Mouse (Mus musculus) forebrain, postnatal 0 days (tissue): ENCODE results near the gene Cutc. TPM values are rescaled to one million over a fixed set of nuclear protein-coding genes. Genes with fewer than 3 reads are reported as not detected.

Experiments used
- ATAC-seq: fragments of 200-750 bp; cut with Nextera tagmentation; 2 replicates; pipeline ENCODE4 v1.8.0; 2017; ENCODE audit warnings: mild to moderate bottlenecking, moderate library complexity
- DNase-seq: peaks from one replicate; pipeline ENCODE4 v3.0.0-alpha.2; 2015
- H3K27ac ChIP-seq: fragments of 300-500 bp; sonication (generic); 2 replicates; pipeline ENCODE4 v1.5.1; 2014; ENCODE audit warnings: low read depth, mild to moderate bottlenecking, antibody characterized with exemption, low read length, moderate library complexity, mixed read lengths
- H3K27me3 ChIP-seq: fragments of 300-500 bp; sonication (generic); 2 replicates; pipeline ENCODE4 v1.6.1; 2014; ENCODE audit warnings: mild to moderate bottlenecking, low read length, mixed read lengths; ENCODE audit not compliant: insufficient read depth
- H3K36me3 ChIP-seq: fragments of 300-500 bp; sonication (generic); 2 replicates; pipeline ENCODE4 v1.6.1; 2014; ENCODE audit warnings: mild to moderate bottlenecking, moderate library complexity; ENCODE audit not compliant: insufficient read depth
- H3K4me1 ChIP-seq: fragments of 300-500 bp; sonication (generic); 2 replicates; pipeline ENCODE4 v1.6.1; 2014; ENCODE audit warnings: antibody characterized with exemption; ENCODE audit not compliant: insufficient read depth
- H3K4me2 ChIP-seq: fragments of 300-500 bp; sonication (generic); 2 replicates; pipeline ENCODE4 v1.6.1; 2014; ENCODE audit warnings: low read depth, mild to moderate bottlenecking, moderate library complexity
- H3K4me3 ChIP-seq: fragments of 300-500 bp; sonication (generic); 2 replicates; pipeline ENCODE4 v1.5.1; 2014; ENCODE audit warnings: low read depth, low read length, mixed read lengths
- H3K9ac ChIP-seq: fragments of 300-500 bp; sonication (generic); 2 replicates; pipeline ENCODE4 v1.6.1; 2014; ENCODE audit warnings: mild to moderate bottlenecking
- H3K9me3 ChIP-seq: fragments of 300-500 bp; sonication (generic); 2 replicates; pipeline ENCODE4 v1.6.1; 2016; ENCODE audit warnings: low read length
- CTCF ChIP-seq: sonication (generic); IDR thresholded peaks from 2 replicates; pipeline ENCODE4 v1.5.1; 2016; ENCODE audit warnings: antibody characterized with exemption, control low read depth, low read depth
- WGBS: fragments of 180-500 bp; shearing (Covaris S2); extraction: QIAGEN DNeasy Blood & Tissue Kit; methylation state at CpG from one replicate; pipeline ENCODE4 v1.1.7; 2014; 5-methylcytosine and 5-hydroxymethylcytosine counted together
- polyA plus RNA-seq: library from polyadenylated mRNA; unstranded; fragments of >200 nt; fragmentation: Nextera tagmentation; extraction: Ambion mirVana; gene quantifications from 2 replicates; pipeline ENCODE4 v1.2.1, GENCODE M21; 2015
- total RNA-seq: library from RNA; depleted of rRNA; stranded (reverse); fragments of >200 nt; gene quantifications from 2 replicates; pipeline ENCODE4 v1.2.3, GENCODE M21; 2014

Cutc gene
- total and polyA plus RNA-seq, 2 experiments from 2014 or later: 3.1 to 7.4 TPM

GRCm38 (mm10) chr19:43729296-43730036, 23.3 kb upstream of the Cutc start:
- H3K36me3 ChIP-seq: peaks cover 61% of the 10 kb centered on the region
- H3K27me3 ChIP-seq: no peaks in the 10 kb centered on the region
- 49% methylated on average over 22 of the region's 22 CpGs for WGBS
- H3K9me3 ChIP-seq: no peaks in the 10 kb centered on the region
- no peaks in the 10 kb centered on the region for H3K4me1 ChIP-seq
- H3K4me2 ChIP-seq: no peak overlapping the region
- H3K27ac ChIP-seq: no peak overlapping the region
- DNase-seq (no peak), ATAC-seq (no peak)
- H3K4me3 ChIP-seq: no peak overlapping the region
- no peak overlapping the region for H3K9ac ChIP-seq
- TF ChIP-seq CTCF: no peak

- Histone ChIP-seq H3K36me3 (peaks cover 60% of the 10 kb centered on the region), H3K27me3 (no peaks in the 10 kb centered on the region), H3K4me2 (no peak overlapping the region), H3K4me3 (no peak overlapping the region), H3K27ac (no peak overlapping the region), H3K9ac (no peak overlapping the region), H3K9me3 (no peaks in the 10 kb centered on the region), H3K4me1 (no peaks in the 10 kb centered on the region)
- DNase-seq: no peak
- 41% methylated on average over 8 of the region's 8 CpGs for WGBS
- no peak for TF ChIP-seq CTCF
- no peak for ATAC-seq
These were observed 22.8 kb upstream of the Cutc start for GRCm38 (mm10) chr19:43730037-43730428.

- ATAC-seq (no peak), DNase-seq (no peak)
- H3K4me3 ChIP-seq: no peak overlapping the region
- H3K4me1 ChIP-seq: no peaks in the 10 kb centered on the region
- no peak for TF ChIP-seq CTCF
- 65% methylated on average over 7 of the region's 7 CpGs for WGBS
- no peak overlapping the region for H3K4me2 ChIP-seq
- H3K9ac ChIP-seq: no peak overlapping the region
- H3K36me3 ChIP-seq: peaks cover 58% of the 10 kb centered on the region
- H3K9me3 ChIP-seq: no peaks in the 10 kb centered on the region
- H3K27ac ChIP-seq: no peak overlapping the region
- no peaks in the 10 kb centered on the region for H3K27me3 ChIP-seq
These were observed 21.6 kb upstream of the Cutc start for GRCm38 (mm10) chr19:43731157-43731556.

- Histone ChIP-seq H3K4me3 (no peak overlapping the region), H3K4me2 (no peak overlapping the region), H3K9ac (no peak overlapping the region), H3K36me3 (peaks cover 84% of the 10 kb centered on the region), H3K9me3 (no peaks in the 10 kb centered on the region), H3K27me3 (no peaks in the 10 kb centered on the region), H3K27ac (no peak overlapping the region), H3K4me1 (no peaks in the 10 kb centered on the region)
- ATAC-seq: no peak
- DNase-seq: no peak
- WGBS: 97% methylated on average over 10 of the region's 10 CpGs
- TF ChIP-seq CTCF: no peak
These were observed 14.4 kb upstream of the Cutc start for GRCm38 (mm10) chr19:43738409-43738808.

- Histone ChIP-seq H3K27ac (no peak overlapping the region), H3K4me3 (no peak overlapping the region), H3K9me3 (no peaks in the 10 kb centered on the region), H3K9ac (no peak overlapping the region), H3K27me3 (no peaks in the 10 kb centered on the region), H3K4me2 (no peak overlapping the region), H3K36me3 (peaks cover 79% of the 10 kb centered on the region), H3K4me1 (no peaks in the 10 kb centered on the region)
- DNase-seq (no peak), ATAC-seq (no peak)
- TF ChIP-seq CTCF: no peak
- 96% methylated on average over 7 of the region's 7 CpGs for WGBS
These were observed 9.4 kb upstream of the Cutc start for GRCm38 (mm10) chr19:43743401-43743800.

- over 99% methylated on average over 3 of the region's 3 CpGs for WGBS
- Histone ChIP-seq H3K27ac (no peak overlapping the region), H3K27me3 (no peaks in the 10 kb centered on the region), H3K4me1 (no peaks in the 10 kb centered on the region), H3K9me3 (no peaks in the 10 kb centered on the region), H3K4me2 (no peak overlapping the region), H3K9ac (no peak overlapping the region), H3K4me3 (no peak overlapping the region), H3K36me3 (peaks cover 74% of the 10 kb centered on the region)
- DNase-seq (no peak), ATAC-seq (no peak)
- no peak for TF ChIP-seq CTCF
These were observed 7.1 kb upstream of the Cutc start for GRCm38 (mm10) chr19:43745740-43746139.

GRCm38 (mm10) chr19:43747877-43748276, 4.9 kb upstream of the Cutc start:
- Histone ChIP-seq H3K9ac (no peak overlapping the region), H3K4me2 (no peak overlapping the region), H3K27me3 (no peaks in the 10 kb centered on the region), H3K4me3 (no peak overlapping the region), H3K9me3 (no peaks in the 10 kb centered on the region), H3K27ac (no peak overlapping the region), H3K36me3 (peaks cover 58% of the 10 kb centered on the region), H3K4me1 (0 out of 2 replicates have a peak, but pooled peaks cover 4% of the 10 kb centered on the region)
- 86% methylated on average over 4 of the region's 4 CpGs for WGBS
- ATAC-seq (no peak), DNase-seq (no peak)
- no peak for TF ChIP-seq CTCF
